Mouse (Mus musculus): ENCODE results near the gene Ppm1l.

- TF ChIP-seq CHD2 (IDR thresholded peaks at IDR 0.05; ENCODE audit: low read length): no peak
- TF ChIP-seq POLR2AphosphoS5 (IDR thresholded peaks at IDR 0.05; ENCODE audit: borderline replicate concordance, low read depth, low read length): no peak
- TF ChIP-seq TCF12 (IDR thresholded peaks at IDR 0.05; ENCODE audit: low read depth, low read length): no peak
- no peak for TF ChIP-seq ZC3H11A (IDR thresholded peaks at IDR 0.05; ENCODE audit: low read depth, low read length)
- TF ChIP-seq CTCF (IDR thresholded peaks at IDR 0.05 in 2 of 3, conservative IDR thresholded peaks at IDR 0.05 in 1 of 3; ENCODE audit: control insufficient read depth in 1 of 3, insufficient read depth in 1 of 3, low read depth in 2 of 3, low read length in 3 of 3, poor library complexity in 1 of 3, severe bottlenecking in 1 of 3): no peak
Measured at GRCm38 (mm10) chr3:69381213-69381612, 64.6 kb downstream of the Ppm1l start.
